Mouse (Mus musculus) liver, embryonic 14.5 days (tissue): ENCODE measurements around the gene Kbtbd2. TPM values are rescaled to one million over a fixed set of nuclear protein-coding genes. Genes with fewer than 3 reads are reported as not detected.

ENCODE experiments used
- ATAC-seq: fragments of 200-750 bp; cut with Nextera tagmentation; 2 replicates; pipeline ENCODE4 v1.8.0; 2017; ENCODE audit warnings: moderate number of reproducible peaks, mild to moderate bottlenecking, moderate library complexity; ENCODE audit not compliant: insufficient read depth
- DNase-seq, 3 experiments: peaks; one replicate each; pipeline ENCODE4 v3.0.0-alpha.2; 2012 to 2013; ENCODE audit warnings: low read depth in 3 of 3, low spot score in 3 of 3
- H3K27ac ChIP-seq: fragments of 300-500 bp; sonication (generic); 2 replicates; pipeline ENCODE4 v1.5.1; 2014; ENCODE audit warnings: moderate library complexity, mild to moderate bottlenecking, control low read depth, inconsistent platforms
- H3K27me3 ChIP-seq: fragments of 300-500 bp; sonication (generic); 2 replicates; pipeline ENCODE4 v1.6.1; 2014; ENCODE audit warnings: mild to moderate bottlenecking, low read length, moderate library complexity; ENCODE audit not compliant: control insufficient read depth, insufficient read depth
- H3K36me3 ChIP-seq: fragments of 300-500 bp; sonication (generic); replicated peaks from 2 replicates; pipeline ENCODE4 v1.6.1; 2014; ENCODE audit warnings: low read depth; ENCODE audit not compliant: control insufficient read depth, insufficient read depth
- H3K4me1 ChIP-seq, 2 experiments: fragments of 200-500 bp in 1 of 2; fragments of 300-500 bp in 1 of 2; sonication (generic) in 1 of 2; replicated peaks; 2 replicates each; pipeline ENCODE4 v1.6.1; 2012 to 2014; ENCODE audit warnings: antibody characterized with exemption in 1 of 2, inconsistent platforms in 1 of 2, low read length in 1 of 2; ENCODE audit not compliant: control insufficient read depth in 2 of 2, insufficient read depth in 2 of 2
- H3K4me2 ChIP-seq: fragments of 300-500 bp; sonication (generic); 2 replicates; pipeline ENCODE4 v1.6.1; 2014; ENCODE audit warnings: low read depth, mild to moderate bottlenecking, control low read depth, moderate library complexity
- H3K4me3 ChIP-seq, 2 experiments: fragments of 200-500 bp in 1 of 2; fragments of 300-500 bp in 1 of 2; sonication (generic) in 1 of 2; 2 replicates each; pipeline ENCODE4 v1.5.1; 2012 to 2014; ENCODE audit warnings: low read depth in 2 of 2, low read length in 2 of 2, mild to moderate bottlenecking in 2 of 2, control low read depth in 1 of 2, inconsistent platforms in 1 of 2, moderate library complexity in 1 of 2; ENCODE audit not compliant: insufficient read depth in 1 of 2
- H3K9ac ChIP-seq: fragments of 300-500 bp; sonication (generic); replicated peaks from 2 replicates; pipeline ENCODE4 v1.6.1; 2014; ENCODE audit warnings: mild to moderate bottlenecking, control low read depth, moderate library complexity
- H3K9me3 ChIP-seq: fragments of 300-500 bp; sonication (generic); 2 replicates; pipeline ENCODE4 v1.6.1; 2016; ENCODE audit warnings: low read length, mixed read lengths; ENCODE audit not compliant: control insufficient read depth
- CTCF ChIP-seq: IDR thresholded peaks from 2 replicates; pipeline ENCODE4 v1.5.1; 2016; ENCODE audit warnings: antibody characterized with exemption, low read depth, control low read depth
- EP300 ChIP-seq: IDR thresholded peaks from 2 replicates; pipeline ENCODE4 v1.6.1; 2016; ENCODE audit warnings: antibody characterized with exemption, low read depth
- WGBS: fragments of 180-500 bp; shearing (Covaris S2); extraction: QIAGEN DNeasy Blood & Tissue Kit; methylation state at CpG from one replicate; pipeline ENCODE4 v1.1.7; 2014; ENCODE audit not compliant: insufficient replicate concordance; 5-methylcytosine and 5-hydroxymethylcytosine counted together
- polyA plus RNA-seq, 2 experiments: library from polyadenylated mRNA; depleted of rRNA in 1 of 2; stranded (reverse) in 1 of 2; unstranded in 1 of 2; fragments of >200 nt; fragmentation: Nextera tagmentation in 1 of 2; extraction: Ambion mirVana in 1 of 2; gene quantifications; 2 replicates each; pipeline versions ENCODE4 v1.2.1 to v1.2.3; 2012 to 2014

Kbtbd2 gene
- polyA plus RNA-seq (2012; rRNA removed) (7.3 and 10.6 TPM in 2 replicates), polyA plus RNA-seq (2014; fragmentation: Nextera tagmentation; extraction: Ambion mirVana) (7.3 and 8.7 TPM in 2 replicates)

DNA sequence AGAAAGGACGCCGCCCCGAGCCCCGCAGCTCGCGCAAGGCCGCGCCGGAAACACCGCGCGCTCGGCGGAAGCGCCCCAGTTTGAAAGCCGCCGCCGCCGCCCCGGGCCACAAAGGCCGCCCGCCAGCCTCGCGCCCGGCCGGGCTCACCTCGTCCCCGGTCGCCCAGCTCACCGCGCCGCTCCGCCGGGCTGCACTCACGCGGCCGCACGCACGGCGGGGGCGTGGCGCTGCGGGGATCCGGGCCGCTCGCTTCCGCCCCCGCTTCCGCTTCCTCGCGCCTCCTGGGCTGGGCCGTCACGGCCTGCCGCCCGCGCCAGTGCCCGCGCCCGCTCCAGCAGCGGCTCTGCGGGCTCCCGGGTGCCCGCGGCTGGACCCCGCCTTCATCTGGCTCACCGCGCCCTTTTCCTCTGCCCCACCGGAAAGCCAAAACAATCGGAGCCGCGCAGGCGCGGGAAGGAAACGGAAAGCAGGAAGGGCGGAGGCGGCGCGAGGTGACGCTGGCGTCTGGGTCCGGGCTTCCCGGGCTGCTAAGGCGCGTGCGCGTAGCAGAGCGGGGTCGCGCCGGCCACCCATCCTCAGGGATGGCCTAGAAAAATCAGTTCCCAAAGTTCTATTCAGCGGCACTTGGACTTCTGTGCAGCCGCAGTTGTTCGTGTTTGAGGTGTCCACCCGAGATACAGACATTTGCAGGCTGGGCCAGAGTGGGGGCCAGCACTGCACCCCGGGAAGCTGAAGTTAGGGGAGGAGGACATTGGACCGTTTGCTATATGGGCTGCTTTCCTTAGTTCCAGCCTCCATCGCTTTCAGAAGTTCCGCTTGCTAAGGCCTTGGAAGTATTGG lies at the start of gene Kbtbd2:
TSS of gene Kbtbd2 (minus strand) at position 503 of the 841 bp plus-strand sequence.
- peaks cover 15 to 19% of the 10 kb centered on the region in 2 experiments for H3K4me1 ChIP-seq
- 1% methylated on average over 97 of the region's 98 CpGs for WGBS
- H3K27ac ChIP-seq, result peak within 1 kb of the TSS; percentile 87
- no peaks in the 10 kb centered on the region for H3K27me3 ChIP-seq
- no peaks in the 10 kb centered on the region for H3K9me3 ChIP-seq
- no peak for TF ChIP-seq EP300
- no peak for TF ChIP-seq CTCF
- DNase-seq (peak; percentile 86 to 89 (median 86)), ATAC-seq (peak; percentile 91)
- H3K4me2 ChIP-seq, result peak within 1 kb of the TSS; percentile 69
- H3K4me3 ChIP-seq, result peak within 1 kb of the TSS; percentile 94 to 98
- peak within 1 kb of the TSS; percentile 96 for H3K9ac ChIP-seq
- no peaks in the 10 kb centered on the region for H3K36me3 ChIP-seq

DNA sequence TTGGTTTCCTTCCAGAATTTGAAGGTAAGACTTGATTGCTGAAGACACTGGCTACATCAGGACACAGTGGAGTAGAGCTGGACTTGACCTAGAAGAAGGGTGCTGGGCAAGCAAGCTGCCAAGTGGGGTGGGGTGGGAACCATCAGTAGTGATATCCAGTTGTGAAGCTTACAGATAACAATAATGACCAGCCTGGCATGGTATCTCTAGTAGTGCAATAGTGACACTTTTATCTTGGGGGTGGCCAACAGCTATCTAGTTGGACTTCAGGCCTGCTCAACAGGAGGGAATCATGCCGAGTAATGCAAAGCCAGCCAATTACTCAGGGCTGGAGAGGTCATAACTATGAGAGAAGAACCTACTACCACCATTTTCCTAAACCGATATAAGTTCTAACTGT lies 46.8 kb upstream of the Kbtbd2 start:
- peak; percentile 90 for ATAC-seq
- Histone ChIP-seq H3K4me3 (no peak overlapping the region), H3K9ac (no peak overlapping the region), H3K4me2 (peak overlapping the region; percentile 40), H3K9me3 (no peaks in the 10 kb centered on the region), H3K4me1 (peaks cover 20 to 24% of the 10 kb centered on the region in 2 experiments), H3K36me3 (no peaks in the 10 kb centered on the region), H3K27me3 (no peaks in the 10 kb centered on the region), H3K27ac (no peak overlapping the region)
- TF ChIP-seq CTCF, result no peak
- peak; percentile 75 for TF ChIP-seq EP300
- DNase-seq, result peak in 1 of 3 experiments; percentile 16
- 45% methylated on average over 2 of the region's 2 CpGs for WGBS

- TF ChIP-seq CTCF (no peak), EP300 (no peak)
- WGBS, result 81% methylated on average over 3 of the region's 3 CpGs
- ATAC-seq, result no peak
Observed at GRCm38 (mm10) chr6:56843229-56843628, 45.6 kb upstream of the Kbtbd2 start.

GRCm38 (mm10) chr6:56837621-56838020 lies 40.0 kb upstream of the Kbtbd2 start:
- WGBS, result 78% methylated on average over 3 of the region's 3 CpGs
- no peak for ATAC-seq
- H3K4me2 ChIP-seq, result no peak overlapping the region
- no peak overlapping the region for H3K9ac ChIP-seq
- no peak for DNase-seq
- no peaks in the 10 kb centered on the region for H3K9me3 ChIP-seq
- no peak overlapping the region for H3K27ac ChIP-seq
- H3K4me1 ChIP-seq, result peaks cover 0 to 6% of the 10 kb centered on the region in 2 experiments; a peak in 2 of 4 replicates
- H3K36me3 ChIP-seq, result no peaks in the 10 kb centered on the region
- no peaks in the 10 kb centered on the region for H3K27me3 ChIP-seq
- TF ChIP-seq EP300 (no peak), CTCF (no peak)
- H3K4me3 ChIP-seq, result no peak overlapping the region

More at GRCm38 (mm10) chr6:56843229-56843628, 45.6 kb upstream of the Kbtbd2 start:
- H3K27ac ChIP-seq, result no peak overlapping the region
- DNase-seq, result no peak
- peaks cover 20 to 28% of the 10 kb centered on the region in 2 experiments for H3K4me1 ChIP-seq
- H3K36me3 ChIP-seq, result no peaks in the 10 kb centered on the region
- H3K4me2 ChIP-seq, result no peak overlapping the region
- no peaks in the 10 kb centered on the region for H3K9me3 ChIP-seq
- H3K4me3 ChIP-seq, result no peak overlapping the region
- H3K9ac ChIP-seq, result no peak overlapping the region
- H3K27me3 ChIP-seq, result no peaks in the 10 kb centered on the region

DNA sequence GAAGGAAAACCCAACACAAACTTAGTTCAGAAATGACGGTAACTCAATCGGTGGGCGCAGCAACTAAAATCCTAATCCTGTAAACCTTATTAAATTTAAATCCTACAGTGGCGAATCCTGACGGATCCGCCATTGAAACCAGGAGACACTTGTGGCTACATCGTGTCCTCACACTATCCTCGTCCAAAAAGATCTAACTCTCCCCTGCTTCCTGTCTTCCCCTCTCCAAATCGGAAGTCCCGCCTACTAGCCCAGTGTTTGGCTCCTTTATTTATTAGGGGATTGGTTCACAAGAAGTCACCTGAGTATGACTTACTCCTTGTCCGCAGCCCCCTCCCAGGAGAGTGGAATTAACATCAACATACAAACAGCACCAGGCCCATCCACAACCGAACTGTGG lies 39.6 kb upstream of the Kbtbd2 start:
- H3K4me3 ChIP-seq, result no peak overlapping the region
- no peak overlapping the region for H3K27ac ChIP-seq
- DNase-seq, result no peak
- no peak overlapping the region for H3K4me2 ChIP-seq
- no peaks in the 10 kb centered on the region for H3K9me3 ChIP-seq
- H3K27me3 ChIP-seq, result no peaks in the 10 kb centered on the region; the same call in 1 of the 2 replicates
- H3K4me1 ChIP-seq, result peaks cover 0 to 6% of the 10 kb centered on the region in 2 experiments; a peak in 2 of 4 replicates
- WGBS, result 82% methylated on average over 12 of the region's 12 CpGs
- TF ChIP-seq EP300 (no peak), CTCF (no peak)
- ATAC-seq, result no peak
- H3K9ac ChIP-seq, result no peak overlapping the region
- H3K36me3 ChIP-seq, result no peaks in the 10 kb centered on the region
